Mouse (Mus musculus) ES-E14 (cell line): ENCODE measurements around the gene Dagla.

Experiments
- CHD2 ChIP-seq: IDR thresholded peaks from 2 replicates; pipeline ENCODE4 v1.6.1; 2014; ENCODE audit warnings: mild to moderate bottlenecking, low read depth, low read length, inconsistent platforms
- HCFC1 ChIP-seq: IDR thresholded peaks from 2 replicates; pipeline ENCODE4 v1.6.1; 2012; ENCODE audit warnings: low read length, inconsistent platforms, borderline replicate concordance; ENCODE audit not compliant: insufficient read depth
- MAFK ChIP-seq: IDR thresholded peaks from 2 replicates; pipeline ENCODE4 v1.6.1; 2014; ENCODE audit warnings: mild to moderate bottlenecking, low read depth, low read length, inconsistent platforms; ENCODE audit not compliant: insufficient read depth
- ZC3H11A ChIP-seq: IDR thresholded peaks from 2 replicates; pipeline ENCODE4 v1.6.1; 2012; ENCODE audit warnings: low read depth, mild to moderate bottlenecking, inconsistent platforms, low read length, borderline replicate concordance
- ZNF384 ChIP-seq: IDR thresholded peaks from 2 replicates; pipeline ENCODE4 v1.6.1; 2012; ENCODE audit warnings: low read depth, low read length, inconsistent platforms

DNA sequence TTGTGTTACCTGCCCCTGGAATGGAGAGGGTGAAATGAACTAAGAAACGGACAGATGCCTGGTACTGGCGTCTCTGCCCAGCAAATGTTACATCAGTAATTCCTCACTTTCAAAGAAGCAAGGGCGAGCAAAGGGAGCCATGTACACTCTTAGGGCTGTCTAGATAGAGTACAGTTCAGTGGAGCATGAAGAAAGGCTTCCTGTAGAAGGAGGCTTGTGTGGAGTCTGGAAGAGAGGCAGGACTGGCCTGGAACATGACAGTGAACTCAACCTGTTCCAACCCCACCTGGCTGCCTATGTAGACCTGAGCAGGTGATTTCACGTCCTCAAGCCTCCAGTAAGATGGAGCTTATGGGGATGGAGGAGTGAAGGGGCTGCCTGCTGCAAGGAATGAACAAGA, 6.4 kb downstream of the Dagla start:
- TF ChIP-seq CHD2: no peak
- TF ChIP-seq ZC3H11A: no peak
- TF ChIP-seq MAFK: no peak
- no peak for TF ChIP-seq HCFC1
- TF ChIP-seq ZNF384: no peak
